Mouse (Mus musculus): ENCODE results near the gene Ccng1. TPM values are rescaled to one million over a fixed set of nuclear protein-coding genes. Genes with fewer than 3 reads are reported as not detected.

Gene Ccng1
- polyA plus RNA-seq, 1 experiment from 2014 or later = 32.5 TPM

Other genes with a start within 250 kb of the Ccng1 start
- 96.1 and 96.6 TPM in 2 replicates for gene Mat2b, start 60.1 kb downstream of the Ccng1 start, polyA plus RNA-seq (2016; fragmentation: Nextera tagmentation; extraction: Ambion mirVana)
- 70.0 and 72.0 TPM in 2 replicates for gene Hmmr, start 21.9 kb downstream of the Ccng1 start, polyA plus RNA-seq (2016; fragmentation: Nextera tagmentation; extraction: Ambion mirVana)
- gene Nudcd2, start 21.6 kb downstream of the Ccng1 start, polyA plus RNA-seq (2016; fragmentation: Nextera tagmentation; extraction: Ambion mirVana) = 233 and 236 TPM in 2 replicates

Data from forebrain, embryonic 10.5 days (tissue).